Mouse (Mus musculus): ENCODE data around the gene Cdh4. TPM values are rescaled to one million over a fixed set of nuclear protein-coding genes. Genes with fewer than 3 reads are reported as not detected.

The Cdh4 gene
- polyA plus RNA-seq, 1 experiment from 2014 or later = 1.8 TPM

- Histone ChIP-seq H3K27ac (0 out of 2 replicates have a peak overlapping the region, but pooled peaks have one; percentile 14), H3K4me3 (no peak overlapping the region), H3K9me3 (replicated peaks) (no peaks in the 10 kb centered on the region), H3K27me3 (ENCODE audit: low read depth, poor library complexity, severe bottlenecking) (no peaks in the 10 kb centered on the region), H3K36me3 (no peaks in the 10 kb centered on the region), H3K4me1 (peaks cover 9% of the 10 kb centered on the region)
- DNase-seq (ENCODE audit: low spot score) = no peak
- WGBS = 84% methylated on average over 21 of the region's 21 CpGs
Measured at GRCm38 (mm10) chr2:179488526-179489139, 46.4 kb downstream of the Cdh4 start.

DNA sequence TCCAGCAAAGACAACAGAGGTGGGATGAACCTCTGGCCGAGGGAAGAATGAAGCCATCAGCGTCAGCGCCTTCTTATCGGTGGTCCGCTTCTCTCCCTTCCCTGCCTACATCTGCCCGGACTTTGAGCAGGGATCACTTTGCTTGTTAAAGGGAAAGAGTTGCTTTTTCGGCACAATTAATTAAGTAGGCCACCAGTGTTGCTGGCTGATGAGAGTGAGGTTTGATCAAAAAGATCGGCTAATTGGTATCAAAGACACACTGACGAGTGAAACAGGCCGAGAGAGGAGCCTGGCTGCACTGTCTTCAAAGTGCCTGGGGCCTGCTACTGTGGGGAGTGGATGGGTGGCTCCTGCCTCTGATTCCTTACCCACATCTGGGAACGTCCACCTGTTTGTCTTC lies 49.7 kb downstream of the Cdh4 start:
- peaks cover 9% of the 10 kb centered on the region for H3K4me1 ChIP-seq
- 77% methylated on average over 11 of the region's 11 CpGs for WGBS
- H3K36me3 ChIP-seq = no peaks in the 10 kb centered on the region
- H3K9me3 ChIP-seq (replicated peaks) = no peaks in the 10 kb centered on the region
- DNase-seq (ENCODE audit: low spot score) = no peak
- H3K27ac ChIP-seq = no peak overlapping the region
- no peaks in the 10 kb centered on the region for H3K27me3 ChIP-seq (ENCODE audit: low read depth, poor library complexity, severe bottlenecking)
- no peak overlapping the region for H3K4me3 ChIP-seq

- no peaks in the 10 kb centered on the region for H3K27me3 ChIP-seq (ENCODE audit: low read depth, poor library complexity, severe bottlenecking)
- H3K36me3 ChIP-seq = no peaks in the 10 kb centered on the region
- H3K4me3 ChIP-seq = no peak overlapping the region
- H3K9me3 ChIP-seq (replicated peaks) = no peaks in the 10 kb centered on the region
- no peak overlapping the region for H3K27ac ChIP-seq
- WGBS = 97% methylated on average over 1 of the region's 1 CpGs
- H3K4me1 ChIP-seq = no peaks in the 10 kb centered on the region
- DNase-seq (ENCODE audit: low spot score) = no peak
Measured at GRCm38 (mm10) chr2:179494276-179494675, 52.0 kb downstream of the Cdh4 start.

DNA sequence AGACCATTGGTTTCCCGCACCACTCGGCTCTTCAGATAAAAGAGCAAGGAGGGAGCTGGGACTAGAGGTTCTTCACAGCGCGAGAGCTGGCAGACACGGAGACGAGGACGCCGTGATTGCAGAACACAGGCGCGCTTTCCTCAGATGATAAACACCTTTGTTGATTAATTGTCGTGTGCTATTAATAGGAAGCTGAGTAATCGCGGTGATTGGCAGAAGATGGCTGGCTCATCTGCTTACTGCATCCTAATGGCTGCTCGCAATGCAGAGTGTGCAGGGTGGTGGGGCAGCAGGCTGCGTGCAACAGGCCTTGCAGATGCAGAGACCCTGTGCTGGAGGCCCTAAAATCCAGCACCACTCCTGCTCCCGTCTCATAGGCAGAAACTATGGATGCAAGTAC lies 68.2 kb downstream of the Cdh4 start:
- no peaks in the 10 kb centered on the region for H3K9me3 ChIP-seq (replicated peaks)
- H3K36me3 ChIP-seq = no peaks in the 10 kb centered on the region
- no peaks in the 10 kb centered on the region for H3K27me3 ChIP-seq (ENCODE audit: low read depth, poor library complexity, severe bottlenecking)
- WGBS = 91% methylated on average over 16 of the region's 16 CpGs
- H3K4me1 ChIP-seq = peaks cover 17% of the 10 kb centered on the region
- H3K27ac ChIP-seq = no peak overlapping the region
- no peak overlapping the region for H3K4me3 ChIP-seq
- no peak for DNase-seq (ENCODE audit: low spot score)

- no peaks in the 10 kb centered on the region for H3K9me3 ChIP-seq (replicated peaks)
Measured at GRCm38 (mm10) chr2:179516559-179516958, 74.3 kb downstream of the Cdh4 start.

DNA sequence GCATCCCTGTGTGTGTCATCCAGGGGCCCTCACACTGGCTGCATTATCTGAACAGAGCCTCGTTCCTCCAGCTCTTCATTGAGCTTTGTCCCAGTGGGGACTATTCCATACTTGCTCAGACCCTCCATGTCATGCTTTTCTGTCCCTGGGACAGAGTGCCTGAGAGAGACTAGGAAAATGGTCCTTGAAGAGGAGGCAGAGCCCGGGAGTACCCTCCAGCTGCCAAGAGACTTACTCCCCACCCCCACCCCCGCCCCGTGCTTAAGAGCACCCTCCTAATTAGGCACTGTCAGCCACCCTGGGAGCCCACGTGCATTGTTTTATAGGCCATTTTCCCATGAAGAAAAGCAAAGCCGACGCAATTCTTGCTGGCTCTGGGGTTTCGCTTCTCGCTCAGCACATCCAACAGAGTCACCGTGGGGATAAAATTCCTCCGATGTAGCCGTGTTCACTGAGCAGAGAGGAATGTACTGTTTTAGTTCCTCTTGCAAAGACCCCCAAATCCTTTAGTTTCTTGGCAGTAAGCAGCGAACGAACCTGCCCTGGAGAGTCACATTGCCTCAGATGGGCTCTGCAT lies 76.3 kb downstream of the Cdh4 start:
- H3K27ac ChIP-seq = no peak overlapping the region
- no peaks in the 10 kb centered on the region for H3K9me3 ChIP-seq (replicated peaks)
- 52% methylated on average over 14 of the region's 14 CpGs for WGBS

More at GRCm38 (mm10) chr2:179516559-179516958, 74.3 kb downstream of the Cdh4 start:
- H3K4me1 ChIP-seq = peaks cover 46% of the 10 kb centered on the region
- H3K27ac ChIP-seq = no peak overlapping the region
- H3K36me3 ChIP-seq = no peaks in the 10 kb centered on the region
- no peaks in the 10 kb centered on the region for H3K27me3 ChIP-seq (ENCODE audit: low read depth, poor library complexity, severe bottlenecking)
- DNase-seq (ENCODE audit: low spot score) = no peak
- WGBS = 83% methylated on average over 9 of the region's 9 CpGs
- H3K4me3 ChIP-seq = no peak overlapping the region

DNA sequence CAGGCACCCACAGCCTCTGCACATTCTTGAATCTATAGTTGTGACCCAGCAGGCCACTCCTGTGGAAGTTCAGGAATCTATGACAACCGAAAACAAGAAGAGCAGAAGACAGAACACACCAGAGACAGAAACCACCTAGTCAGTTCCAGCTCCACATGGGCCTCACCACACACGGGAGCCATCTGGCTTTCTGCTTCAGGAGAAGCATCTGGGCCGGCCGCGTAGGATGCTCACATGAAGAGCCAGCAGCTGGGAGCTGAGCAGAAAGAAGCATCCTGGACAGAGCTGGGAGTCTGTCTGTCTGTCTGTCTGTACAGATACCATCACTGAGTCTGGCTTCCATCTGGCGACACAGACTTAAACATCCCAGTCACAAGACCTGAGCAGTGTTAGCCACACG lies 76.9 kb downstream of the Cdh4 start:
- H3K27ac ChIP-seq = no peak overlapping the region
- H3K4me3 ChIP-seq = no peak overlapping the region
- no peaks in the 10 kb centered on the region for H3K9me3 ChIP-seq (replicated peaks)
- no peaks in the 10 kb centered on the region for H3K36me3 ChIP-seq
- no peak for DNase-seq (ENCODE audit: low spot score)
- no peaks in the 10 kb centered on the region for H3K27me3 ChIP-seq (ENCODE audit: low read depth, poor library complexity, severe bottlenecking)
- peaks cover 56% of the 10 kb centered on the region for H3K4me1 ChIP-seq
- 89% methylated on average over 7 of the region's 7 CpGs for WGBS

More for the DNA sequence above, 76.3 kb downstream of the Cdh4 start:
- H3K27me3 ChIP-seq (ENCODE audit: low read depth, poor library complexity, severe bottlenecking) = no peaks in the 10 kb centered on the region
- peaks cover 55% of the 10 kb centered on the region for H3K4me1 ChIP-seq
- H3K36me3 ChIP-seq = no peaks in the 10 kb centered on the region
- no peak for DNase-seq (ENCODE audit: low spot score)
- no peak overlapping the region for H3K4me3 ChIP-seq

GRCm38 (mm10) chr2:179519931-179520330 lies 77.7 kb downstream of the Cdh4 start:
- 72% methylated on average over 7 of the region's 7 CpGs for WGBS
- H3K27ac ChIP-seq = no peak overlapping the region; the same call in 1 of the 2 replicates

GRCm38 (mm10) chr2:179520941-179521340 lies 78.7 kb downstream of the Cdh4 start:
- Histone ChIP-seq H3K36me3 (no peaks in the 10 kb centered on the region), H3K27ac (no peak overlapping the region; the same call in 1 of the 2 replicates), H3K4me3 (no peak overlapping the region), H3K9me3 (replicated peaks) (no peaks in the 10 kb centered on the region), H3K27me3 (ENCODE audit: low read depth, poor library complexity, severe bottlenecking) (no peaks in the 10 kb centered on the region), H3K4me1 (peaks cover 54% of the 10 kb centered on the region)
- no peak for DNase-seq (ENCODE audit: low spot score)
- 85% methylated on average over 6 of the region's 6 CpGs for WGBS

More at GRCm38 (mm10) chr2:179519931-179520330, 77.7 kb downstream of the Cdh4 start:
- Histone ChIP-seq H3K9me3 (replicated peaks) (no peaks in the 10 kb centered on the region), H3K27me3 (ENCODE audit: low read depth, poor library complexity, severe bottlenecking) (no peaks in the 10 kb centered on the region), H3K4me1 (peaks cover 53% of the 10 kb centered on the region), H3K36me3 (no peaks in the 10 kb centered on the region), H3K4me3 (no peak overlapping the region)
- no peak for DNase-seq (ENCODE audit: low spot score)

- Histone ChIP-seq H3K4me3 (no peak overlapping the region), H3K36me3 (no peaks in the 10 kb centered on the region), H3K27ac (peak overlapping the region; percentile 71), H3K9me3 (replicated peaks) (no peaks in the 10 kb centered on the region), H3K4me1 (peaks cover 55% of the 10 kb centered on the region), H3K27me3 (ENCODE audit: low read depth, poor library complexity, severe bottlenecking) (no peaks in the 10 kb centered on the region)
- WGBS = 72% methylated on average over 5 of the region's 5 CpGs
- DNase-seq (ENCODE audit: low spot score) = no peak
Measured at GRCm38 (mm10) chr2:179521444-179521843, 79.2 kb downstream of the Cdh4 start.

DNA sequence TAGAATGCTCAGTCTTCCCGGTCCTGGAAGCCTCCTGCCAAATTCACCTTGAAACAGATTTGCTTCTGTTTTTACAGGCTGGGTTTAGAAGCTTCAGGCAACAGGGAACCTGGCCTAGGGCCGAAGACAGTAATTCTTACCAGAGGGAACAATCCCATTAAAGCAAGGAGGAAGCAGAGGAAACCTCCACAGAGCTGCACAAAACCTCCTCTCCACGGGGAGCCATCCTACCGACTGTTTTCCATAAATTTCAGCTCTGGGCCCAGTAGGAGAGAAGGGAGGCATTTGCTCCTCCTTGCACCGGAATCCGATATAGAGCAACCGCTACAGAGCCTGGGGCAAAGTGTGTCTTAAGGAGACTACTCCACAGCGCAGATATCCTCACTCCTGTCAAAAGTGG lies 79.9 kb downstream of the Cdh4 start:
- Histone ChIP-seq H3K4me1 (peaks cover 62% of the 10 kb centered on the region), H3K4me3 (no peak overlapping the region), H3K27me3 (ENCODE audit: low read depth, poor library complexity, severe bottlenecking) (no peaks in the 10 kb centered on the region), H3K27ac (peak overlapping the region; percentile 71), H3K36me3 (no peaks in the 10 kb centered on the region), H3K9me3 (replicated peaks) (no peaks in the 10 kb centered on the region)
- no peak for DNase-seq (ENCODE audit: low spot score)
- WGBS = 22% methylated on average over 8 of the region's 8 CpGs

GRCm38 (mm10) chr2:179526976-179527375 lies 84.7 kb downstream of the Cdh4 start:
- Histone ChIP-seq H3K9me3 (replicated peaks) (no peaks in the 10 kb centered on the region), H3K27me3 (ENCODE audit: low read depth, poor library complexity, severe bottlenecking) (peaks cover 5% of the 10 kb centered on the region; the same call in 1 of the 2 replicates), H3K4me1 (peaks cover 35% of the 10 kb centered on the region), H3K36me3 (no peaks in the 10 kb centered on the region), H3K27ac (0 out of 2 replicates have a peak overlapping the region, but pooled peaks have one; percentile 23), H3K4me3 (no peak overlapping the region)
- 73% methylated on average over 7 of the region's 7 CpGs for WGBS
- DNase-seq (ENCODE audit: low spot score) = no peak

DNA sequence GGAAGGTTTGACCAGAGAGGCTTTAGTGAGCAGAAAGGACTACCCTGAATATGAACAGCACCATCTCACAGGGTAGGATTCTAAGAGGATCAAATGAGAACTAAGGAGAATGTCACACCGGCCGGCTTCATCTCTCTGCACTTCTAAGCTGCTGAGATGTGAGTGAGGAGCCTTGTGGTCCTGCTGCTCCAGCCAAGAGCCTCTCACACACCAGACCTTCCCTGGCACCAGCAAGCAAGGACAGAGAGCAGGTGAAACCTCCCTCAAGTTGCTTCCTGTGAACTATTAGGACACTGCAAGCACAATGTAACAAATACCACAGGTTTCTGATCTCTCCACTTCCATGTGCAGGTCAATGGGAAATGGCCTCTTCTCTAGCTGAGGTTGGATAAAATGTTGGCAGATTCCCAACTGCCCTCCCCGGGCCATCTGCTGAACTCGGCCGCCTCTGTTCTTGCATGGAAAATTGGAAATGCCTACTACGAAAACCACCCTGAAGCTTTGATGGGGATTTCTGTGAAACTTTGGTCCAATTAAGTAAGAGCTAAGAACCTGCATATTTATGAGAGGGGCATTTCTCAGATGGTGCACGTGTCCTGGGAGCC lies 88.3 kb downstream of the Cdh4 start:
- Histone ChIP-seq H3K4me3 (no peak overlapping the region), H3K4me1 (peaks cover 23% of the 10 kb centered on the region), H3K27me3 (ENCODE audit: low read depth, poor library complexity, severe bottlenecking) (peaks cover 8% of the 10 kb centered on the region; the same call in 1 of the 2 replicates), H3K36me3 (no peaks in the 10 kb centered on the region), H3K27ac (no peak overlapping the region), H3K9me3 (replicated peaks) (no peaks in the 10 kb centered on the region)
- 89% methylated on average over 7 of the region's 7 CpGs for WGBS
- no peak for DNase-seq (ENCODE audit: low spot score)
